Mouse (Mus musculus): ENCODE data around the gene Slc6a20a.

GRCm38 (mm10) chr9:123601529-123601928, 77.2 kb downstream of the Slc6a20a start:
- TF ChIP-seq EP300 (IDR thresholded peaks at IDR 0.05; ENCODE audit: low read depth) (no peak), CTCF (IDR thresholded peaks at IDR 0.05; ENCODE audit: low read depth) (no peak)

Measured in heart, postnatal 0 days (tissue).